In the genomic region with DNA sequence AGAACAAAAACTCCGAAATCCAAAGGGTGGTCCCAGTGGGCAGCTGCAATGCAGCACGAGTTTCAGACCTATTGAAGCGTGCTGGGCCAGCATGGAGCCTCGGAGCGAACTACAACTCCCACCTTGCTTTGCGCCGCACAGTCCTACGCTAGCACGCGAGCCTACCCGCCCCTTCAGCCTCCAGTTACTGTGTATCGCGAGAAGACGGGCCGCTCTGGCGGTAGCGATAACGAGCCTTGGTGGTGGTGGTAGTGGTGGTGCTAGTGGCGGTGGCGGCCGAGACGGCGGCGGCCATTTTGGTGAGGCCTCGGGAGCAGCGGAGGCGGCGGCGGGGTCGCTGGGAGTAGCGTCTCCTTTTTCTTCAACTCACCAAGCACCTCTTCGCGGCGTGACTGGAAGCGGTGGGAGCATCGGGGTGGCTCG, we compare ENCODE assay signal across 8 mouse cellular contexts. TPM values are rescaled to one million over a fixed set of nuclear protein-coding genes. Genes with fewer than 3 reads are reported as not detected.
DNase-seq lines count a peak whose midpoint lies in the region; ATAC-seq and TF ChIP-seq lines count a peak whose summit lies in the region.

A gene (plus strand): TSS at position 176 of the 423 bp plus-strand sequence.

- peak; percentile 93 for TF ChIP-seq POLR2A in cortical plate, adult 2 months (IDR thresholded peaks at IDR 0.05; ENCODE audit: extremely low read depth, insufficient read depth, low read length)

- H3K4me3 ChIP-seq in cortical plate, adult 2 months (ENCODE audit: insufficient read depth, low read length) = peak within 1 kb of the TSS; percentile 64

- peaks cover 4% of the 10 kb centered on the region; the same call in 1 of the 2 replicates for H3K4me1 ChIP-seq in cortical plate, adult 2 months (ENCODE audit: control insufficient read depth, insufficient read depth, low read length)

- H3K27ac ChIP-seq in cortical plate, adult 2 months (ENCODE audit: insufficient read depth, low read length) = peak within 1 kb of the TSS; percentile 97

- peak; percentile 93 to 97 for DNase-seq in gastrocnemius, adult 8-10 months (ENCODE audit: low spot score in 2 of 2)
- DNase-seq in induced T-regulatory cell, adult 2 months (ENCODE audit: low read depth) = peak; percentile 98
- peak; percentile 93 to 96 for DNase-seq in left cerebral cortex, adult 9 months (ENCODE audit: low spot score in 2 of 2)
- peak; percentile 94 to 95 for DNase-seq in right cerebral cortex, postnatal 36 days (ENCODE audit: low spot score in 2 of 2)
- peak; percentile 97 for DNase-seq in yolk sac, embryonic 10.5 days (ENCODE audit: low spot score)

- peak; percentile 95 for ATAC-seq in activated CD4-positive, CD25-positive, alpha-beta regulatory T cell, adult 4 months
- ATAC-seq in megakaryocyte progenitor cell, adult 5-6 weeks (replicated peaks; ENCODE audit: poor library complexity) = peak; percentile 94

- TF ChIP-seq CTCF in cortical plate, adult 2 months (IDR thresholded peaks at IDR 0.05; ENCODE audit: extremely low read depth, insufficient read depth, low read length) = no peak

RNA-seq across cellular contexts. Expression of the gene that starts here (rescaled TPM):
- 10 to 100 TPM in 1 of 2 experiments, 1 to 10 TPM in 1; 8.1 to 10.9 TPM for polyA plus RNA-seq in activated CD4-positive, CD25-positive, alpha-beta regulatory T cell, adult 4 months (2017; shearing (Covaris generic))
- 24.7 and 26.4 TPM in 2 replicates for polyA plus RNA-seq in cortical plate, adult 2 months (2012; rRNA removed)
- total RNA-seq in gastrocnemius, adult 8-10 months (2022) = 10 to 100 TPM; 44.3 to 52.4 (median 48.6) TPM
- 64.0 and 78.0 TPM in 2 replicates for total RNA-seq in megakaryocyte progenitor cell, adult 5-6 weeks (2015)
- 20.6 and 24.1 TPM in 2 replicates for total RNA-seq in megakaryocyte progenitor cell, adult 5-6 weeks (2017)

Comparison
In these comparisons a context has a peak if more than half of its experiments do, and no peak if none do; other contexts are left out.
1. Peak in every context shown above with its lines: DNase-seq, ATAC-seq, H3K4me3 ChIP-seq and H3K27ac ChIP-seq.